Mouse (Mus musculus) lung, embryonic 15.5 days (tissue): ENCODE results near the gene Pax2. TPM values are rescaled to one million over a fixed set of nuclear protein-coding genes. Genes with fewer than 3 reads are reported as not detected.
A peak's percentile ranks its signal among the peaks of the same experiment; 100 is the strongest.

Source experiments
- ATAC-seq: fragments of 200-750 bp; cut with Nextera tagmentation; 2 replicates; pipeline ENCODE4 v1.8.0; 2017; ENCODE audit warnings: moderate number of reproducible peaks, borderline replicate concordance; ENCODE audit not compliant: low FRiP score, low TSS enrichment; ENCODE audit errors: extremely low read depth
- H3K27ac ChIP-seq: fragments of 300-500 bp; sonication (generic); 2 replicates; pipeline ENCODE4 v1.5.1; 2015; ENCODE audit warnings: moderate library complexity, mild to moderate bottlenecking, inconsistent platforms
- H3K27me3 ChIP-seq: fragments of 300-500 bp; sonication (generic); 2 replicates; pipeline ENCODE4 v1.6.1; 2015; ENCODE audit warnings: inconsistent platforms
- H3K36me3 ChIP-seq: fragments of 300-500 bp; sonication (generic); 2 replicates; pipeline ENCODE4 v1.6.1; 2015; ENCODE audit warnings: inconsistent platforms
- H3K4me1 ChIP-seq: fragments of 300-500 bp; sonication (generic); 2 replicates; pipeline ENCODE4 v1.6.1; 2015; ENCODE audit warnings: inconsistent platforms
- H3K4me2 ChIP-seq: fragments of 300-500 bp; sonication (generic); 2 replicates; pipeline ENCODE4 v1.6.1; 2015; ENCODE audit warnings: inconsistent platforms, mild to moderate bottlenecking, moderate library complexity
- H3K4me3 ChIP-seq: fragments of 300-500 bp; sonication (generic); 2 replicates; pipeline ENCODE4 v1.5.1; 2015; ENCODE audit warnings: mild to moderate bottlenecking, inconsistent platforms
- H3K9ac ChIP-seq: fragments of 300-500 bp; sonication (generic); 2 replicates; pipeline ENCODE4 v1.6.1; 2015; ENCODE audit warnings: inconsistent platforms
- H3K9me3 ChIP-seq: fragments of 300-500 bp; sonication (generic); 2 replicates; pipeline ENCODE4 v1.6.1; 2016; ENCODE audit warnings: inconsistent platforms
- WGBS: fragments of 180-500 bp; shearing (Covaris S2); methylation state at CpG from one replicate; pipeline ENCODE4 v1.1.7; 2015; 5-methylcytosine and 5-hydroxymethylcytosine counted together
- polyA plus RNA-seq: library from polyadenylated mRNA; unstranded; fragments of >200 nt; fragmentation: Nextera tagmentation; extraction: Ambion mirVana; gene quantifications from 2 replicates; pipeline ENCODE4 v1.2.1, GENCODE M21; 2015

Gene Pax2
- polyA plus RNA-seq, 1 experiment from 2014 or later, result 0.10 TPM

DNA sequence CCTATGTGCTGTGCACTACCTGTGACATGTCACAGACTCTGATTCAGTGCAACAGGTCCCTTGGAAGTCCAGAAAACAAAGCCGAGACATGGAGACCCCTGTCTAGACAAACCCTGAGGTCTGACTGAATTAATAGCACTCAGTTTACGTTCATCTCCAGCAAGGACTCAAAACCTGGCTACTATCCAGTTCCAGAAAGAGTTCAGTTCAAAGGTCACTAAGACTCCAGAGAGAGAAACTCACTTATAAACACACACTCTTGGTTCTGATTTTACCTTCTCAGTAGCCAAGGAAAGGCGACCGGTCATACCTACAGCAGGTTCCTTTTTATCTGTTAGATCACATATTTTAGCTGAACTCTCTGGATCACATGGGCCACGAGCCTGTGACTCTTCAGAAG, 43.3 kb downstream of the Pax2 start:
- Histone ChIP-seq H3K4me1 (no peaks in the 10 kb centered on the region), H3K4me2 (no peak overlapping the region), H3K27ac (no peak overlapping the region), H3K27me3 (no peaks in the 10 kb centered on the region), H3K36me3 (no peaks in the 10 kb centered on the region), H3K9me3 (no peaks in the 10 kb centered on the region), H3K4me3 (no peak overlapping the region), H3K9ac (no peak overlapping the region)
- no peak for ATAC-seq
- WGBS, result 34% methylated on average over 5 of the region's 5 CpGs

DNA sequence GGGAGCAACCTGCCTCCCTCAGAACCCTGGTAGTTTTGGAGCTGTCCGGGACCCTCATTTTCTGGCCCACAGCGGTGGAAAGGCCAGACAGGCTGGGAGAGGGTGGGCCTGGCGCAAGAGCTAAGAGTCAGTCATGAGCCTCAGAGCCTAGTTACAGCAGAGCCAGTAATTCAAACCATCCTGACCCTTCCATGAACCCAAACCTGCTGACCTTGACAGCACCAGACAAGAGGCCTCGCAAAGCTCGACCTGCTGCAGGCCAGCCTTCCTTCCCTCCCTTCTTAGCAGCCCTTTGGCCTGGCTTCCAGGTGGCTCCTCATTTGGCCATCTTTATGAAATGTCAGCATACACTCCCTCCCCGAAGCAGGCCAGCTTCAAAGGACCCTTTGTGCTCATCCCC, 44.5 kb downstream of the Pax2 start:
- no peak overlapping the region for H3K9ac ChIP-seq
- H3K4me1 ChIP-seq, result no peaks in the 10 kb centered on the region
- WGBS, result 42% methylated on average over 6 of the region's 6 CpGs
- no peak for ATAC-seq
- H3K27ac ChIP-seq, result no peak overlapping the region
- no peaks in the 10 kb centered on the region for H3K36me3 ChIP-seq
- H3K9me3 ChIP-seq, result no peaks in the 10 kb centered on the region
- no peaks in the 10 kb centered on the region; the same call in 1 of the 2 replicates for H3K27me3 ChIP-seq
- H3K4me3 ChIP-seq, result no peak overlapping the region
- H3K4me2 ChIP-seq, result no peak overlapping the region

DNA sequence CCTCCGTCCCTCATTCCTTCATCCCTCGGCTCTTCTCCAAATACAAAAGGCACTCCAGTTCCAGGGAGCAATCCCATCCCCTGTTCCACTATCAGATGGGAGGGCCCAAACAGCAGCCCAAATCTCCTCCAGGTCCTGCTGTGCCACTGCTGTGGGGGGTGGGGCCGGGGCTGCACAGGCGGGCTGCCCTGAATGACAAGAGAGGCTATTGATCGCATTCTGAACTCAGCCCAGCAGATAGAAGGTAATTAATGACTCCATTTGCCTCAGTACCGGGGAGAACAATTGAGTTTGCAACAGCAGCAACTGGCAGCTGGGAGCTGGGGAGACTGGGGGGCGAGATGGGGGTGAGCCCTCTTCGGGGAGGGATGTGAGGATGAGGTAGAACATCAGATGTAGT, 52.9 kb downstream of the Pax2 start:
- no peak overlapping the region for H3K9ac ChIP-seq
- no peak for ATAC-seq
- peaks cover 19% of the 10 kb centered on the region; the same call in 1 of the 2 replicates for H3K27me3 ChIP-seq
- H3K4me3 ChIP-seq, result no peak overlapping the region
- H3K4me1 ChIP-seq, result no peaks in the 10 kb centered on the region
- 11% methylated on average over 8 of the region's 8 CpGs for WGBS
- H3K9me3 ChIP-seq, result no peaks in the 10 kb centered on the region
- no peak overlapping the region for H3K27ac ChIP-seq
- no peak overlapping the region for H3K4me2 ChIP-seq
- H3K36me3 ChIP-seq, result no peaks in the 10 kb centered on the region

DNA sequence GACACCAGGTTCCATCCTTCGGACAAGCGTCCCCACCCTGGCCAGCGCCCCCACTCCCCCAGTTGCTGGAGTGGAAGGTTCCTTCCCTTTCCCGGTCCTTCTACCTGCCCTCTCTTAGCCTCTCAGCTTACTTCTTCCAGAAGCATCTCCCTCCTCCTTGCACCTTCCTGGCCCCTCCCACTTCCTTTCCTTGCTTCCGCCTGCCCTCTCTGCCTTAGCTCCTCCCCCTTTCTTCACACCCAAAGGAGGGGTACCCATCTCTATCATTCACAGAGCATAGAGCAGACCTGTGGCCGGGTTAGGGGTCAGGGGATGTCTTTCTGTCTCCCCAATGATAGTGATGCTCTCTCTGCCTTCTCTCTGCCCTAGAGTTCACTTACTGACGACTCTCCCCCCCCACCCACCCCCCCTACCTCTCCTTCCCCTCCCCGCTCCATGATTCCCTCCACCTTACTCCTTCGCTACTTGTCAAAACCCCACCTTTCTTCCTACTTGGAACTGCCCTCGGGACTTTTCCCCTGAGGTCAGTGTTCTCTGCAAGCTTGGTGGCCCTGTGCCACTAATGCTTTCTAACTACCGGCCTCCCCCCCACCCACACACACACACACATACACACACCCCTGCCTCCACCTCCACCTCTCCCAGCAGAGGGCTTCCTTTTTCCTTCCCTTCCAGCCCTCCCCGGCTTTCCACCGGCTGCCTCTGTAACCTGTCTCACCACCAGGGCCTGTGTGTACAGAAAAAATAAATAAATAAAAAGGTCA, 57.0 kb downstream of the Pax2 start:
- H3K4me1 ChIP-seq, result no peaks in the 10 kb centered on the region
- no peak overlapping the region for H3K4me3 ChIP-seq
- 46% methylated on average over 13 of the region's 13 CpGs for WGBS
- H3K9ac ChIP-seq, result no peak overlapping the region
- H3K4me2 ChIP-seq, result no peak overlapping the region
- no peaks in the 10 kb centered on the region for H3K9me3 ChIP-seq
- ATAC-seq, result no peak
- no peaks in the 10 kb centered on the region for H3K36me3 ChIP-seq
- H3K27me3 ChIP-seq, result peaks cover 22% of the 10 kb centered on the region; the same call in 1 of the 2 replicates
- no peak overlapping the region for H3K27ac ChIP-seq

DNA sequence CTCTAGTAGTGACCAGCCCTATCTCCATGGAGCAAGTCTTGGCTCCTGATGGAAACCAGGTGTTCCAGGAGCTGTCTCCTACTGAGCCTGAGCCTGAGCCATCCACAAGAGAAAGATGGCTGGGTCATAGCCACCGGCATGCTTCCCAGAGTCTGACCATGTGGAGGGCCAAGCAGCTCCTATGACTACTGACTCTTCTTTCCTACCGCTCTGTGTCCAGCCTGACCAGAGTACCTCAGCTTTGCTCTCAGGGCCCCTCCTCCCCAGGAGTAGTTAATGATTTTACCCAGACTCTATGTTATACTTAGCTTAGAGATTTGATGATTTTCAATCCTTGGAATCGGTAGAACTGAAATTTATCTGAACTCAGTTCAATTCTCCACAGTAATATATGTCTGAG, 59.3 kb downstream of the Pax2 start:
- H3K9me3 ChIP-seq, result no peaks in the 10 kb centered on the region
- H3K36me3 ChIP-seq, result no peaks in the 10 kb centered on the region
- no peak overlapping the region for H3K4me2 ChIP-seq
- no peaks in the 10 kb centered on the region for H3K4me1 ChIP-seq
- H3K4me3 ChIP-seq, result no peak overlapping the region
- H3K27ac ChIP-seq, result no peak overlapping the region
- 84% methylated on average over 3 of the region's 3 CpGs for WGBS
- peaks cover 8% of the 10 kb centered on the region; the same call in 1 of the 2 replicates for H3K27me3 ChIP-seq
- H3K9ac ChIP-seq, result no peak overlapping the region
- no peak for ATAC-seq

DNA sequence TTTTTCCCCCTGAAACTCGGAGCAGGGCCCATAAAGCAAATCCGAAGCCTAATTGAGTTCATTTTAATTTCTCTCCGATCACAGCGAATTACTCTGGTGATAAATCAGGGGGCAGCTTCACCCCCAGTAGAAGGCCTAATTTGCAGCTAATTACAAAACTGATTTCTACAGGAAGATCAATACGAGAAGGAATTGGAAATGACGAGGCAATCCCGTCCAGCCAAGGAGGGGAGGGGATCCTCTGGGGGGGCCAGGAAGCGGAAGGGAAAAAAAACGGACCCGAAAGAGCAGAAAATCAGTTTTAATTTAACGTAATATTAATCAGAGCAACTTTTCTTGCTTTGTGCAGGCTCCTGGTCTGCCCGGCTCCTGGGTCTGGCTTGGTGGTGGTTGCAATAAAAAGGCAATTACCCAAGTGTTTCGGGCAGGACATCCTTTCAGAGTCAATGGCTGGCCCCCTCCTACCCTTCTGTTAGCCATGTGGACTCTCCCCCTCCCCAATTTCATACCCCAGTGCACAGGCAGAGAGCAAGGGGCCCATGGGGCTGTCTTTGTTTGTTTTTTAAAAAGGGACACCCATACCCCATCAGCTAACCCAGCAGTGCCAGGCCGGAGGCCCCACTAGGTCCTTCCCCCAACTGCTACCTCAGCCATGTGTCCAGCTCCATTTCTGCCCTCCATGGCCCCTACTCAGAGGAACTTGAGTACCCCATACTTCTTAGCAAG, 61.7 kb downstream of the Pax2 start:
- no peaks in the 10 kb centered on the region for H3K4me1 ChIP-seq
- no peak for ATAC-seq
- H3K4me3 ChIP-seq, result no peak overlapping the region
- H3K9ac ChIP-seq, result no peak overlapping the region
- no peak overlapping the region for H3K4me2 ChIP-seq
- no peaks in the 10 kb centered on the region for H3K9me3 ChIP-seq
- no peak overlapping the region for H3K27ac ChIP-seq
- 79% methylated on average over 14 of the region's 14 CpGs for WGBS
- no peaks in the 10 kb centered on the region for H3K36me3 ChIP-seq
- H3K27me3 ChIP-seq, result peaks cover 4% of the 10 kb centered on the region; the same call in 1 of the 2 replicates

DNA sequence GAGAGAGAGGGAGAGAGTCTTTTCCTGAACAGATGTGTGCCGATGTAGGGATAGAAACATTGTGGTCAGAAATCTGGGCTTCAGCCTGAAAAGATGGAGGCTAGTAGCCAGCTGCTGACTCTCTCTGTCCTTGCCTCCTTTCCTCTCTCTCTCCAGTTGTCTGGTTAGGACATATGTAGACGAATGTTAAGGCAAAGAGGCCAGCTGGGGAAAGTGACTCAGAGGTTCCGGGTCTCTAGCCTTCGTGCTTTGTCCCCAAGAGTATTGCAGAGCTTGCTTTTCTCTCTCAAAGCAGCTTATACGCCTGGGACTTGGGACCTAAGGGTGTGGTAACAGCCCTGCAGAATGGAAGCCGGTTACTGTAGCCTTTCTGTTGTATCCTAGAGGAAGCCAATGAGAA, 62.8 kb downstream of the Pax2 start:
- Histone ChIP-seq H3K4me1 (no peaks in the 10 kb centered on the region), H3K9me3 (no peaks in the 10 kb centered on the region), H3K4me3 (no peak overlapping the region), H3K36me3 (no peaks in the 10 kb centered on the region), H3K27me3 (peaks cover 4% of the 10 kb centered on the region; the same call in 1 of the 2 replicates), H3K4me2 (no peak overlapping the region), H3K9ac (no peak overlapping the region), H3K27ac (no peak overlapping the region)
- 71% methylated on average over 6 of the region's 6 CpGs for WGBS
- ATAC-seq, result no peak

DNA sequence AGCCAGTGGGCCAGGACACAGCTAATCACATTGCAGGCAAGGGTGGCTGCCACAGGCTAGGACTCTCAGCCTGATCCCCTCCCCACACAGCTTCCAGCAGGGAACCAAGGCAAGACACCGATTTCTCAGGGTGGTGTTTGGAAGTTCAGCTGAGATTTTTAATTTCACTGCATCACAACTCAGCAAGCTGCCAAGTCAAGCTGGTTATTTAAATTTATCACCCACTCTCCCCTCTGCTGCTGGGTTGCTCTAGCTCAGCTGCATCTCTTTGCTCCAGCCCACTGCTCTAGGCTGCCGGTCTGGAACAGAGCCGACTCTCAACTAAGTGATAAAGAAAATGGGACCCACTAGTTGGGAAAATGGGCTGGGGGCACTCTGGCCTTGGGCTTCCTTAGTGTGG, 65.7 kb downstream of the Pax2 start:
- H3K9me3 ChIP-seq, result no peaks in the 10 kb centered on the region
- H3K27ac ChIP-seq, result no peak overlapping the region
- 0 out of 2 replicates have a peak, but pooled peaks cover 4% of the 10 kb centered on the region for H3K4me1 ChIP-seq
- WGBS, result 31% methylated on average over 3 of the region's 3 CpGs
- ATAC-seq, result no peak
- H3K36me3 ChIP-seq, result no peaks in the 10 kb centered on the region
- H3K9ac ChIP-seq, result no peak overlapping the region
- H3K27me3 ChIP-seq, result no peaks in the 10 kb centered on the region; the same call in 1 of the 2 replicates
- H3K4me3 ChIP-seq, result no peak overlapping the region
- no peak overlapping the region for H3K4me2 ChIP-seq

DNA sequence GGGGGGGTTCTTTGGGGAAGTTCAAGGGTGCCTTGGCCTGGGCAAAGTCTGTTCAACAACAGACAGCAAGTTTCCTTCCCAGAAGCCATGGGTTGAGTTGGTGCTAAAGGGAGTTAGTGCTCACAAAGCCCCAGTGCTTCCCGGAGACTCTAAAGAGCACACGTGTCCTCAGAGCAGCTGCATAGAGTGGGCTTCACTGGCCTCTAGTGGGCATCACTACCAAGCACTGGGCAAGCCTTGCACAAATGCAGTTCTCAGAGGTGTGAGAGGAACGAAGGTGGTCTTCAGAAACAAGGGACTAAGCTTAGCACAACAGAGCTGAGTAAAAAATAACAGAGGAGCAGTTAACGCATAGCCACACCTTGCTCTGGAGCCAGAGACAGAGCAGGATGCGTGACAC, 66.5 kb downstream of the Pax2 start:
- WGBS, result 64% methylated on average over 5 of the region's 5 CpGs
- no peaks in the 10 kb centered on the region for H3K36me3 ChIP-seq
- no peak overlapping the region for H3K27ac ChIP-seq
- no peak overlapping the region for H3K4me2 ChIP-seq
- H3K9ac ChIP-seq, result no peak overlapping the region
- H3K27me3 ChIP-seq, result no peaks in the 10 kb centered on the region; the same call in 1 of the 2 replicates
- peak; percentile 14; the same call in 1 of the 2 replicates for ATAC-seq
- no peaks in the 10 kb centered on the region for H3K9me3 ChIP-seq
- no peak overlapping the region for H3K4me3 ChIP-seq
- H3K4me1 ChIP-seq, result 0 out of 2 replicates have a peak, but pooled peaks cover 4% of the 10 kb centered on the region

DNA sequence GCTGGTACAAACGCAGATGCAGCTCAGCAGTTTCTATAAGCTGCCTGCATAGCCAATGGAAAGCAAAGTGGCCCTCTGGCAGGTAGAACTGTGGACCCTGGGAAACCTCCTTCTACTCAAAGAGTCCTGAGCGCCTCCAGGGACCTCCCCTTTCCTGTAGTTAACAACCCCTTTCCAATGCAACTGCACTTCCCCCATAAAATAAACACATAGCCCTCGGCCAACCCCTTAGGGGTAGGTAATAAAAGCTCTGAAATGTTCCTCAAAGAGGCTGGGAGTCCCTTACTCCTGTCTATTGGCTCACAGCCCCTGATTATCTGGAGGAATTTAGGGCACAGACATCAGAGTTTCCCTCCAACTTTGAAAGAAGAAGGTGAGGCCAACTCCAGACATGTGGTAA, 67.8 kb downstream of the Pax2 start:
- WGBS, result 40% methylated on average over 3 of the region's 3 CpGs
- no peak for ATAC-seq
- H3K27me3 ChIP-seq, result no peaks in the 10 kb centered on the region; the same call in 1 of the 2 replicates
- H3K9ac ChIP-seq, result no peak overlapping the region
- no peak overlapping the region for H3K4me3 ChIP-seq
- no peak overlapping the region for H3K4me2 ChIP-seq
- no peak overlapping the region for H3K27ac ChIP-seq
- H3K36me3 ChIP-seq, result no peaks in the 10 kb centered on the region
- H3K4me1 ChIP-seq, result 0 out of 2 replicates have a peak, but pooled peaks cover 4% of the 10 kb centered on the region
- no peaks in the 10 kb centered on the region for H3K9me3 ChIP-seq

DNA sequence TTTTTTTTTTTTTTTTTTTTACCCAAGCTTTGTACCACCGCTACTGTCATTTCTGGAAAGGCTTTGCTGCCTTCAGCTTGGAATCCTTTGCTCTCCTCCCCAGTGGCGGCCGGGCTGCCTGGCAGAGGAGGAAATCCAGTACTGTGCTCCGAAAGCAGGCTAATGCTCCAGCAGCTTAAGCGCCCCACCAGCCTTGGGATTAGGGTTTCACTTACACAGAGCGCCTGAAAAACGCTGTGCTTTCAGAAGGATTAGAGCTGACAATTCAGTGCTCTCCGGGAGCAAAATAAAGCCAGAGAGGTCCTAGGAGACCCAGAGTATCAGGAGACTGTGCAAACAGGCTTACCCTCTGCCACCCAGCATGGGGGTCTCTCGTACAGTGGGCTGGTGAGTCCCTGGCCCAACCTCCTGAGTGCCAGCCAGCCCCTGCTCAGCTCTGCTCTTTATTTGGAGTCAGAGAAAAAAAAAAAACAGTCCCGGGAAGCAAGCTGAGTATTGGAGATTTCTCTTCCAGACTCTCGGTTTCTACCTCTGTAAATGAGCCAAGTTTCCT, 69.4 kb downstream of the Pax2 start:
- Histone ChIP-seq H3K27ac (no peak overlapping the region), H3K36me3 (no peaks in the 10 kb centered on the region), H3K9me3 (no peaks in the 10 kb centered on the region), H3K9ac (no peak overlapping the region), H3K4me1 (0 out of 2 replicates have a peak, but pooled peaks cover 4% of the 10 kb centered on the region), H3K4me3 (no peak overlapping the region), H3K27me3 (peaks cover 4% of the 10 kb centered on the region; the same call in 1 of the 2 replicates), H3K4me2 (0 out of 2 replicates have a peak overlapping the region, but pooled peaks have one; percentile 3)
- ATAC-seq, result no peak
- 13% methylated on average over 11 of the region's 11 CpGs for WGBS

DNA sequence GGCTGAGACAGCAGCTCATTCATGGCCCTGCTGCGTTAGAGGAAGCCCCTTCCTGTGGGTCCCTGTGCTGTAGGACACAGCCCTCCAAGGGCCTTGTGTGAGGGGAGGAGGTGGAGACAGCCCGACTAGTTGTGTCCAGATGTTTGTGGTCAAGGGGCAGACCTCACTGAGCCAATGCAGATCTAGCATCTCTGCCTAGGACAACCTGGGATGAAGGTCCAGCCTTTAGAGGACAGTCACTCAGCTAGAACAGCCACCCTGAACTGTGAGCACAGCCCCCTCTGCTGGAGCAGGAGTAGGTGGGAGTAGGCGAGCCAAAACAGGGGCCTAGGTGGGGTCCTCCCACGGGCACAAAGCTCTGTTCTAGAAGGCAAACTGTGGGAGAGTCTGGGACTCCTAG, 70.0 kb downstream of the Pax2 start:
- Histone ChIP-seq H3K9ac (no peak overlapping the region), H3K27me3 (peaks cover 8% of the 10 kb centered on the region; the same call in 1 of the 2 replicates), H3K9me3 (no peaks in the 10 kb centered on the region), H3K4me2 (no peak overlapping the region), H3K36me3 (no peaks in the 10 kb centered on the region), H3K4me1 (0 out of 2 replicates have a peak, but pooled peaks cover 4% of the 10 kb centered on the region), H3K27ac (no peak overlapping the region), H3K4me3 (no peak overlapping the region)
- WGBS, result 18% methylated on average over 4 of the region's 4 CpGs
- ATAC-seq, result no peak
